Mouse (Mus musculus): ENCODE results near the gene Cd37. TPM values are rescaled to one million over a fixed set of nuclear protein-coding genes. Genes with fewer than 3 reads are reported as not detected.

The Cd37 gene
- polyA plus RNA-seq, 1 experiment from 2014 or later: 2.4 TPM

Other genes starting within 250 kb of the Cd37 start
- gene Irf3, start 241.5 kb downstream of the Cd37 start, polyA plus RNA-seq (2015; fragmentation: Nextera tagmentation; extraction: Ambion mirVana): 86.4 and 90.4 TPM in 2 replicates
- 60.7 and 66.5 TPM in 2 replicates for gene Bcl2l12, start 240.4 kb downstream of the Cd37 start, polyA plus RNA-seq (2015; fragmentation: Nextera tagmentation; extraction: Ambion mirVana)
- 35.5 and 40.1 TPM in 2 replicates for gene Scaf1, start 222.8 kb downstream of the Cd37 start, polyA plus RNA-seq (2015; fragmentation: Nextera tagmentation; extraction: Ambion mirVana)
- gene Rras, start 221.2 kb downstream of the Cd37 start, polyA plus RNA-seq (2015; fragmentation: Nextera tagmentation; extraction: Ambion mirVana): 32.6 and 43.2 TPM in 2 replicates
- 10.3 and 11.3 TPM in 2 replicates for gene Prr12, start 186.2 kb downstream of the Cd37 start, polyA plus RNA-seq (2015; fragmentation: Nextera tagmentation; extraction: Ambion mirVana)
- gene Nosip, start 176.7 kb downstream of the Cd37 start, polyA plus RNA-seq (2015; fragmentation: Nextera tagmentation; extraction: Ambion mirVana): 71.5 and 79.5 TPM in 2 replicates
- gene Prrg2, start 176.4 kb downstream of the Cd37 start, polyA plus RNA-seq (2015; fragmentation: Nextera tagmentation; extraction: Ambion mirVana): 33.7 and 36.2 TPM in 2 replicates
- gene Rcn3, start 146.9 kb downstream of the Cd37 start, polyA plus RNA-seq (2015; fragmentation: Nextera tagmentation; extraction: Ambion mirVana): 322 and 362 TPM in 2 replicates
- gene Fcgrt, start 135.3 kb downstream of the Cd37 start, polyA plus RNA-seq (2015; fragmentation: Nextera tagmentation; extraction: Ambion mirVana): 78.0 and 93.5 TPM in 2 replicates
- 1,536 and 1,655 TPM in 2 replicates for gene Rps11, start 114.7 kb downstream of the Cd37 start, polyA plus RNA-seq (2015; fragmentation: Nextera tagmentation; extraction: Ambion mirVana)
- gene Rpl13a, start 110.4 kb downstream of the Cd37 start, polyA plus RNA-seq (2015; fragmentation: Nextera tagmentation; extraction: Ambion mirVana): 1,248 and 1,360 TPM in 2 replicates
- 0.44 TPM in 1 of 2 replicates, not detected in the other for gene Gm45713, start 102.9 kb downstream of the Cd37 start, polyA plus RNA-seq (2015; fragmentation: Nextera tagmentation; extraction: Ambion mirVana)
- 1.9 and 7.5 TPM in 2 replicates for gene Flt3l, start 102.7 kb downstream of the Cd37 start, polyA plus RNA-seq (2015; fragmentation: Nextera tagmentation; extraction: Ambion mirVana)
- gene Pih1d1, start 84.8 kb downstream of the Cd37 start, polyA plus RNA-seq (2015; fragmentation: Nextera tagmentation; extraction: Ambion mirVana): 107 and 108 TPM in 2 replicates
- gene Aldh16a1, start 84.5 kb downstream of the Cd37 start, polyA plus RNA-seq (2015; fragmentation: Nextera tagmentation; extraction: Ambion mirVana): 69.3 and 69.9 TPM in 2 replicates
- 0.14 and 0.30 TPM in 2 replicates for gene Slc17a7, start 75.2 kb downstream of the Cd37 start, polyA plus RNA-seq (2015; fragmentation: Nextera tagmentation; extraction: Ambion mirVana)
- gene Gfy, start 59.5 kb downstream of the Cd37 start, polyA plus RNA-seq (2015; fragmentation: Nextera tagmentation; extraction: Ambion mirVana): not detected in 2 replicates
- gene Pth2, start 58.1 kb downstream of the Cd37 start, polyA plus RNA-seq (2015; fragmentation: Nextera tagmentation; extraction: Ambion mirVana): not detected in 2 replicates
- 0.78 and 1.1 TPM in 2 replicates for gene Ccdc155, start 34.2 kb downstream of the Cd37 start, polyA plus RNA-seq (2015; fragmentation: Nextera tagmentation; extraction: Ambion mirVana)
- gene Dkkl1, start 27.0 kb downstream of the Cd37 start, polyA plus RNA-seq (2015; fragmentation: Nextera tagmentation; extraction: Ambion mirVana): 0.97 and 1.4 TPM in 2 replicates
- 196 and 207 TPM in 2 replicates for gene Tead2, start 23.4 kb downstream of the Cd37 start, polyA plus RNA-seq (2015; fragmentation: Nextera tagmentation; extraction: Ambion mirVana)
- 0.10 and 0.23 TPM in 2 replicates for gene Slc6a16, start 2.0 kb upstream of the Cd37 start, polyA plus RNA-seq (2015; fragmentation: Nextera tagmentation; extraction: Ambion mirVana)
- gene Slc6a21, start 38.4 kb upstream of the Cd37 start, polyA plus RNA-seq (2015; fragmentation: Nextera tagmentation; extraction: Ambion mirVana): not detected in 2 replicates
- 17.4 and 19.0 TPM in 2 replicates for gene Trpm4, start 94.7 kb upstream of the Cd37 start, polyA plus RNA-seq (2015; fragmentation: Nextera tagmentation; extraction: Ambion mirVana)
- 2.1 and 2.5 TPM in 2 replicates for gene Hrc, start 96.2 kb upstream of the Cd37 start, polyA plus RNA-seq (2015; fragmentation: Nextera tagmentation; extraction: Ambion mirVana)
- gene Ppfia3, start 127.9 kb upstream of the Cd37 start, polyA plus RNA-seq (2015; fragmentation: Nextera tagmentation; extraction: Ambion mirVana): 6.7 and 7.5 TPM in 2 replicates
- 0.41 and 0.96 TPM in 2 replicates for gene Lin7b, start 131.5 kb upstream of the Cd37 start, polyA plus RNA-seq (2015; fragmentation: Nextera tagmentation; extraction: Ambion mirVana)
- 225 and 242 TPM in 2 replicates for gene Snrnp70, start 156.6 kb upstream of the Cd37 start, polyA plus RNA-seq (2015; fragmentation: Nextera tagmentation; extraction: Ambion mirVana)
- not detected in 2 replicates for gene Kcna7, start 166.5 kb upstream of the Cd37 start, polyA plus RNA-seq (2015; fragmentation: Nextera tagmentation; extraction: Ambion mirVana)
- 1.1 and 1.4 TPM in 2 replicates for gene Ntf5, start 174.6 kb upstream of the Cd37 start, polyA plus RNA-seq (2015; fragmentation: Nextera tagmentation; extraction: Ambion mirVana)
- gene Lhb, start 181.7 kb upstream of the Cd37 start, polyA plus RNA-seq (2015; fragmentation: Nextera tagmentation; extraction: Ambion mirVana): not detected in 2 replicates
- 37.6 and 40.8 TPM in 2 replicates for gene Gys1, start 195.7 kb upstream of the Cd37 start, polyA plus RNA-seq (2015; fragmentation: Nextera tagmentation; extraction: Ambion mirVana)
- 165 and 167 TPM in 2 replicates for gene Ruvbl2, start 199.0 kb upstream of the Cd37 start, polyA plus RNA-seq (2015; fragmentation: Nextera tagmentation; extraction: Ambion mirVana)
- 4,509 and 4,690 TPM in 2 replicates for gene Ftl1, start 220.8 kb upstream of the Cd37 start, polyA plus RNA-seq (2015; fragmentation: Nextera tagmentation; extraction: Ambion mirVana)
- 184 and 195 TPM in 2 replicates for gene Bax, start 227.8 kb upstream of the Cd37 start, polyA plus RNA-seq (2015; fragmentation: Nextera tagmentation; extraction: Ambion mirVana)
- 1.0 and 1.1 TPM in 2 replicates for gene Tulp2, start 242.8 kb upstream of the Cd37 start, polyA plus RNA-seq (2015; fragmentation: Nextera tagmentation; extraction: Ambion mirVana)
- gene Gm45808, start 247.7 kb upstream of the Cd37 start, polyA plus RNA-seq (2015; fragmentation: Nextera tagmentation; extraction: Ambion mirVana): not detected in 2 replicates
- 3.3 and 3.5 TPM in 2 replicates for gene Dhdh, start 249.7 kb upstream of the Cd37 start, polyA plus RNA-seq (2015; fragmentation: Nextera tagmentation; extraction: Ambion mirVana)

All from kidney, embryonic 15.5 days (tissue).